Mouse (Mus musculus) kidney, postnatal 0 days (tissue): ENCODE results near the gene Pdf. TPM values are rescaled to one million over a fixed set of nuclear protein-coding genes. Genes with fewer than 3 reads are reported as not detected.

Source experiments
- ATAC-seq: fragments of 200-750 bp; cut with Nextera tagmentation; replicated peaks from 2 replicates; pipeline ENCODE4 v1.8.0; 2017; ENCODE audit warnings: low read depth, moderate number of reproducible peaks, moderate TSS enrichment, moderate library complexity; ENCODE audit not compliant: low FRiP score
- DNase-seq: peaks from one replicate; pipeline ENCODE4 v3.0.0-alpha.2; 2016; ENCODE audit warnings: low spot score
- H3K27ac ChIP-seq: fragments of 300-500 bp; sonication (generic); 2 replicates; pipeline ENCODE4 v1.5.1; 2014; ENCODE audit warnings: mild to moderate bottlenecking
- H3K27me3 ChIP-seq: fragments of 300-500 bp; sonication (generic); 2 replicates; pipeline ENCODE4 v1.6.1; 2014; ENCODE audit warnings: low read length, mixed read lengths; ENCODE audit not compliant: insufficient read depth
- H3K36me3 ChIP-seq: fragments of 300-500 bp; sonication (generic); 2 replicates; pipeline ENCODE4 v1.6.1; 2014; ENCODE audit warnings: low read length, mixed read lengths; ENCODE audit not compliant: insufficient read depth
- H3K4me1 ChIP-seq: fragments of 300-500 bp; sonication (generic); replicated peaks from 2 replicates; pipeline ENCODE4 v1.6.1; 2014; ENCODE audit warnings: antibody characterized with exemption, low read length, mixed read lengths; ENCODE audit not compliant: insufficient read depth
- H3K4me2 ChIP-seq: fragments of 300-500 bp; sonication (generic); 2 replicates; pipeline ENCODE4 v1.6.1; 2014; ENCODE audit warnings: mild to moderate bottlenecking, low read length, moderate library complexity, mixed read lengths
- H3K4me3 ChIP-seq: fragments of 300-500 bp; sonication (generic); replicated peaks from 2 replicates; pipeline ENCODE4 v1.5.1; 2014; ENCODE audit warnings: low read depth, low read length
- H3K9ac ChIP-seq: fragments of 300-500 bp; sonication (generic); 2 replicates; pipeline ENCODE4 v1.6.1; 2014; ENCODE audit warnings: low read depth, low read length
- H3K9me3 ChIP-seq: fragments of 300-500 bp; sonication (generic); replicated peaks from 2 replicates; pipeline ENCODE4 v1.6.1; 2016; ENCODE audit warnings: low read length, inconsistent platforms, mixed read lengths
- CTCF ChIP-seq: IDR thresholded peaks from 2 replicates; pipeline ENCODE4 v1.5.1; 2016; ENCODE audit warnings: antibody characterized with exemption, low read depth, mild to moderate bottlenecking, moderate library complexity
- WGBS: fragments of 180-500 bp; shearing (Covaris S2); extraction: QIAGEN DNeasy Blood & Tissue Kit; methylation state at CpG from one replicate; pipeline ENCODE4 v1.1.7; 2014; 5-methylcytosine and 5-hydroxymethylcytosine counted together
- polyA plus RNA-seq: library from polyadenylated mRNA; unstranded; fragments of >200 nt; fragmentation: Nextera tagmentation; extraction: Ambion mirVana; gene quantifications from 2 replicates; pipeline ENCODE4 v1.2.1, GENCODE M21; 2015

The Pdf gene
- polyA plus RNA-seq, result 49.3 and 51.6 TPM in 2 replicates

GRCm38 (mm10) chr8:107048061-107048941 is at the start of gene Pdf:
Gene Pdf (minus strand): TSS chr8:107048614.
- peak; percentile 85 for DNase-seq
- peak; percentile 83 for ATAC-seq
- peaks cover 48% of the 10 kb centered on the region for H3K36me3 ChIP-seq
- TF ChIP-seq CTCF, result no peak
- H3K9ac ChIP-seq, result peak within 1 kb of the TSS; percentile 84
- under 1% methylated on average over 67 of the region's 87 CpGs for WGBS
- peak within 1 kb of the TSS; percentile 90 for H3K4me2 ChIP-seq
- H3K4me1 ChIP-seq, result no peaks in the 10 kb centered on the region
- peak within 1 kb of the TSS; percentile 95 for H3K27ac ChIP-seq
- H3K27me3 ChIP-seq, result no peaks in the 10 kb centered on the region
- H3K9me3 ChIP-seq, result no peaks in the 10 kb centered on the region
- peak within 1 kb of the TSS; percentile 86 for H3K4me3 ChIP-seq

GRCm38 (mm10) chr8:107096366-107097036 is 48.1 kb upstream of the Pdf start, which contains the start of gene Terf2:
Gene Terf2 (minus strand): TSS chr8:107096547.
- peak within 1 kb of the TSS; percentile 96 for H3K27ac ChIP-seq
- H3K36me3 ChIP-seq, result 0 out of 2 replicates have a peak, but pooled peaks cover 9% of the 10 kb centered on the region
- H3K9ac ChIP-seq, result peak within 1 kb of the TSS; percentile 89
- H3K4me2 ChIP-seq, result peak within 1 kb of the TSS; percentile 56
- H3K9me3 ChIP-seq, result no peaks in the 10 kb centered on the region
- no peaks in the 10 kb centered on the region; the same call in 1 of the 2 replicates for H3K4me1 ChIP-seq
- no peak for TF ChIP-seq CTCF
- peak within 1 kb of the TSS; percentile 70 for H3K4me3 ChIP-seq
- WGBS, result 4% methylated on average over 38 of the region's 39 CpGs
- peak; percentile 95 for ATAC-seq
- no peaks in the 10 kb centered on the region for H3K27me3 ChIP-seq
- DNase-seq, result peak; percentile 98

- Histone ChIP-seq H3K27ac (peak overlapping the region; percentile 96), H3K36me3 (peaks cover 13% of the 10 kb centered on the region; the same call in 1 of the 2 replicates), H3K4me3 (peak overlapping the region; percentile 70), H3K9ac (peak overlapping the region; percentile 89), H3K4me1 (no peaks in the 10 kb centered on the region; the same call in 1 of the 2 replicates), H3K9me3 (no peaks in the 10 kb centered on the region), H3K27me3 (no peaks in the 10 kb centered on the region), H3K4me2 (peak overlapping the region; percentile 56)
- ATAC-seq, result peak; percentile 29; the same call in 1 of the 2 replicates
- DNase-seq, result peak; percentile 54
- no peak for TF ChIP-seq CTCF
- WGBS, result under 1% methylated on average over 48 of the region's 53 CpGs
These were observed 47.4 kb upstream of the Pdf start for GRCm38 (mm10) chr8:107095717-107096365.

GRCm38 (mm10) chr8:107090531-107090930 is 42.1 kb upstream of the Pdf start:
- no peaks in the 10 kb centered on the region for H3K27me3 ChIP-seq
- no peak for DNase-seq
- no peak overlapping the region for H3K4me2 ChIP-seq
- H3K36me3 ChIP-seq, result peaks cover 13% of the 10 kb centered on the region; the same call in 1 of the 2 replicates
- no peak for ATAC-seq
- 95% methylated on average over 7 of the region's 7 CpGs for WGBS
- no peak overlapping the region for H3K4me3 ChIP-seq
- H3K9me3 ChIP-seq, result no peaks in the 10 kb centered on the region
- no peaks in the 10 kb centered on the region; the same call in 1 of the 2 replicates for H3K4me1 ChIP-seq
- H3K27ac ChIP-seq, result no peak overlapping the region
- no peak for TF ChIP-seq CTCF
- H3K9ac ChIP-seq, result no peak overlapping the region

GRCm38 (mm10) chr8:107088526-107089063 is 40.2 kb upstream of the Pdf start:
- WGBS, result 94% methylated on average over 5 of the region's 5 CpGs
- Histone ChIP-seq H3K27ac (no peak overlapping the region), H3K9me3 (no peaks in the 10 kb centered on the region), H3K9ac (no peak overlapping the region), H3K27me3 (no peaks in the 10 kb centered on the region), H3K4me2 (no peak overlapping the region), H3K36me3 (peaks cover 9% of the 10 kb centered on the region; the same call in 1 of the 2 replicates), H3K4me1 (no peaks in the 10 kb centered on the region), H3K4me3 (no peak overlapping the region)
- no peak for DNase-seq
- no peak for ATAC-seq
- no peak for TF ChIP-seq CTCF

- 98% methylated on average over 5 of the region's 5 CpGs for WGBS
These were observed 37.6 kb upstream of the Pdf start for GRCm38 (mm10) chr8:107086018-107086417.

More at GRCm38 (mm10) chr8:107086018-107086417, 37.6 kb upstream of the Pdf start:
- H3K4me2 ChIP-seq, result no peak overlapping the region
- DNase-seq, result no peak
- H3K27ac ChIP-seq, result no peak overlapping the region
- ATAC-seq, result no peak
- peaks cover 20% of the 10 kb centered on the region for H3K36me3 ChIP-seq
- H3K9ac ChIP-seq, result no peak overlapping the region
- no peak overlapping the region for H3K4me3 ChIP-seq
- H3K4me1 ChIP-seq, result no peaks in the 10 kb centered on the region
- TF ChIP-seq CTCF, result no peak
- H3K27me3 ChIP-seq, result no peaks in the 10 kb centered on the region
- H3K9me3 ChIP-seq, result no peaks in the 10 kb centered on the region
